Mouse (Mus musculus) intestine, postnatal 0 days (tissue): Measurements from ENCODE around the gene Il1rapl2. TPM values are rescaled to one million over a fixed set of nuclear protein-coding genes. Genes with fewer than 3 reads are reported as not detected.
"Not testable (repeated sequence)": the region's sequence is repeated elsewhere in the genome, so short reads cannot be mapped to it uniquely, and the experiment has no call there.

Experiments
- ATAC-seq: fragments of 200-750 bp; cut with Nextera tagmentation; 2 replicates; pipeline ENCODE4 v1.8.0; 2017; ENCODE audit warnings: mild to moderate bottlenecking, moderate TSS enrichment, moderate library complexity
- H3K27ac ChIP-seq: fragments of 300-500 bp; sonication (generic); 2 replicates; pipeline ENCODE4 v1.5.1; 2014; ENCODE audit warnings: mild to moderate bottlenecking, low read depth, low read length, moderate library complexity
- H3K27me3 ChIP-seq: fragments of 300-500 bp; sonication (generic); replicated peaks from 2 replicates; pipeline ENCODE4 v1.6.1; 2014; ENCODE audit warnings: low read length, mixed read lengths; ENCODE audit not compliant: control insufficient read depth, insufficient read depth
- H3K36me3 ChIP-seq: fragments of 300-500 bp; sonication (generic); 2 replicates; pipeline ENCODE4 v1.6.1; 2014; ENCODE audit warnings: mild to moderate bottlenecking, moderate library complexity; ENCODE audit not compliant: control insufficient read depth, insufficient read depth
- H3K4me1 ChIP-seq: fragments of 300-500 bp; sonication (generic); replicated peaks from 2 replicates; pipeline ENCODE4 v1.6.1; 2014; ENCODE audit warnings: antibody characterized with exemption, low read length, mixed read lengths; ENCODE audit not compliant: control insufficient read depth, insufficient read depth
- H3K4me2 ChIP-seq: fragments of 300-500 bp; sonication (generic); replicated peaks from 2 replicates; pipeline ENCODE4 v1.6.1; 2014; ENCODE audit warnings: low read depth, mild to moderate bottlenecking, moderate library complexity
- H3K4me3 ChIP-seq: fragments of 300-500 bp; sonication (generic); 2 replicates; pipeline ENCODE4 v1.5.1; 2014; ENCODE audit warnings: low read depth, low read length
- H3K9ac ChIP-seq: fragments of 300-500 bp; sonication (generic); 2 replicates; pipeline ENCODE4 v1.6.1; 2014; ENCODE audit warnings: mild to moderate bottlenecking, low read depth, low read length
- H3K9me3 ChIP-seq: fragments of 300-500 bp; sonication (generic); 2 replicates; pipeline ENCODE4 v1.6.1; 2016; ENCODE audit warnings: mixed run types; ENCODE audit not compliant: control insufficient read depth
- CTCF ChIP-seq: sonication (generic); IDR thresholded peaks from 2 replicates; pipeline ENCODE4 v1.5.1; 2016; ENCODE audit warnings: low read depth, mild to moderate bottlenecking, control low read depth, antibody characterized with exemption, moderate library complexity
- WGBS: fragments of 180-500 bp; shearing (Covaris S2); extraction: QIAGEN DNeasy Blood & Tissue Kit; methylation state at CpG from one replicate; pipeline ENCODE4 v1.1.7; 2014; 5-methylcytosine and 5-hydroxymethylcytosine counted together
- polyA plus RNA-seq: library from polyadenylated mRNA; unstranded; fragments of >200 nt; fragmentation: Nextera tagmentation; extraction: Ambion mirVana; gene quantifications from 2 replicates; pipeline ENCODE4 v1.2.1, GENCODE M21; 2015

Il1rapl2 gene
- polyA plus RNA-seq, 1 experiment from 2014 or later: not detected

GRCm38 (mm10) chrX:138103954-138104353, 533.5 kb downstream of the Il1rapl2 start:
- H3K9me3 ChIP-seq: no peaks in the 10 kb centered on the region

GRCm38 (mm10) chrX:138104668-138105067, 534.3 kb downstream of the Il1rapl2 start:
- no peak for ATAC-seq
- Histone ChIP-seq H3K9ac (no peak overlapping the region), H3K36me3 (no peaks in the 10 kb centered on the region), H3K9me3 (no peaks in the 10 kb centered on the region), H3K27me3 (no peaks in the 10 kb centered on the region), H3K4me1 (no peaks in the 10 kb centered on the region), H3K4me3 (no peak overlapping the region), H3K27ac (no peak overlapping the region), H3K4me2 (no peak overlapping the region)
- 75% methylated on average over 3 of the region's 3 CpGs for WGBS
- TF ChIP-seq CTCF: no peak

More at GRCm38 (mm10) chrX:138103954-138104353, 533.5 kb downstream of the Il1rapl2 start:
- H3K9ac ChIP-seq: no peak overlapping the region
- TF ChIP-seq CTCF: no peak
- H3K4me3 ChIP-seq: no peak overlapping the region
- H3K4me1 ChIP-seq: no peaks in the 10 kb centered on the region
- no peaks in the 10 kb centered on the region for H3K27me3 ChIP-seq
- no peak overlapping the region for H3K4me2 ChIP-seq
- WGBS: 43% methylated on average over 6 of the region's 6 CpGs
- ATAC-seq: no peak
- H3K27ac ChIP-seq: no peak overlapping the region
- H3K36me3 ChIP-seq: no peaks in the 10 kb centered on the region

GRCm38 (mm10) chrX:138170146-138170545, 599.7 kb downstream of the Il1rapl2 start:
- WGBS: 19% methylated on average over 3 of the region's 3 CpGs

GRCm38 (mm10) chrX:138209480-138209879, 639.1 kb downstream of the Il1rapl2 start, which contains the start of gene Tex13a:
Tex13a (minus strand) TSS chrX:138209580.
- Histone ChIP-seq H3K36me3 (no peaks in the 10 kb centered on the region), H3K4me1 (no peaks in the 10 kb centered on the region), H3K4me3 (no peak within 1 kb of the TSS), H3K27ac (no peak within 1 kb of the TSS), H3K27me3 (no peaks in the 10 kb centered on the region), H3K9me3 (no peaks in the 10 kb centered on the region), H3K9ac (no peak within 1 kb of the TSS), H3K4me2 (no peak within 1 kb of the TSS)
- no peak for ATAC-seq
- 76% methylated on average over 3 of the region's 3 CpGs for WGBS
- no peak for TF ChIP-seq CTCF

More at GRCm38 (mm10) chrX:138170146-138170545, 599.7 kb downstream of the Il1rapl2 start:
- no peaks in the 10 kb centered on the region for H3K27me3 ChIP-seq
- H3K4me1 ChIP-seq: no peaks in the 10 kb centered on the region
- H3K4me3 ChIP-seq: no peak overlapping the region
- ATAC-seq: no peak
- TF ChIP-seq CTCF: peak; percentile 62
- H3K36me3 ChIP-seq: no peaks in the 10 kb centered on the region
- no peak overlapping the region for H3K9ac ChIP-seq
- no peaks in the 10 kb centered on the region for H3K9me3 ChIP-seq
- H3K4me2 ChIP-seq: no peak overlapping the region
- H3K27ac ChIP-seq: no peak overlapping the region

GRCm38 (mm10) chrX:138234626-138235025, 664.2 kb downstream of the Il1rapl2 start:
- H3K9ac ChIP-seq: no peak overlapping the region
- no peaks in the 10 kb centered on the region for H3K9me3 ChIP-seq
- no peak overlapping the region for H3K4me2 ChIP-seq
- H3K4me3 ChIP-seq: no peak overlapping the region
- no peak for ATAC-seq
- H3K27ac ChIP-seq: no peak overlapping the region
- H3K27me3 ChIP-seq: no peaks in the 10 kb centered on the region
- no peaks in the 10 kb centered on the region for H3K4me1 ChIP-seq
- no peak for TF ChIP-seq CTCF
- 67% methylated on average over 4 of the region's 4 CpGs for WGBS
- H3K36me3 ChIP-seq: no peaks in the 10 kb centered on the region

GRCm38 (mm10) chrX:138348736-138349135, 778.3 kb downstream of the Il1rapl2 start:
- not testable (repeated sequence) for H3K36me3 ChIP-seq, ATAC-seq, H3K4me3 ChIP-seq, H3K4me1 ChIP-seq, H3K9ac ChIP-seq, H3K27ac ChIP-seq, H3K27me3 ChIP-seq, H3K9me3 ChIP-seq, H3K4me2 ChIP-seq
- WGBS: 67% methylated on average over 1 of the region's 1 CpGs

- Histone ChIP-seq H3K4me2 (no peak overlapping the region), H3K4me3 (no peak overlapping the region), H3K27me3 (no peaks in the 10 kb centered on the region), H3K4me1 (no peaks in the 10 kb centered on the region), H3K36me3 (no peaks in the 10 kb centered on the region), H3K9ac (no peak overlapping the region), H3K9me3 (no peaks in the 10 kb centered on the region), H3K27ac (no peak overlapping the region)
- no peak for ATAC-seq
- WGBS: 53% methylated on average over 2 of the region's 2 CpGs
- no peak for TF ChIP-seq CTCF
These were observed 863.4 kb downstream of the Il1rapl2 start for GRCm38 (mm10) chrX:138433794-138434193.
